Mouse (Mus musculus): ENCODE results near the gene Slc35b3.

Gene Slc35b3

GRCm38 (mm10) chr13:38938433-38938832 is 22.2 kb downstream of the Slc35b3 start:
- DNase-seq (ENCODE audit: low read depth, low spot score) = no peak

GRCm38 (mm10) chr13:38936860-38937471 is 23.7 kb downstream of the Slc35b3 start:
- no peak for DNase-seq (ENCODE audit: low read depth, low spot score)

- no peak for DNase-seq (ENCODE audit: low read depth, low spot score)
Measured at GRCm38 (mm10) chr13:38935856-38936446, 24.7 kb downstream of the Slc35b3 start.

- no peak for DNase-seq (ENCODE audit: low read depth, low spot score)
Measured at GRCm38 (mm10) chr13:38929843-38930578, 30.7 kb downstream of the Slc35b3 start.

DNA sequence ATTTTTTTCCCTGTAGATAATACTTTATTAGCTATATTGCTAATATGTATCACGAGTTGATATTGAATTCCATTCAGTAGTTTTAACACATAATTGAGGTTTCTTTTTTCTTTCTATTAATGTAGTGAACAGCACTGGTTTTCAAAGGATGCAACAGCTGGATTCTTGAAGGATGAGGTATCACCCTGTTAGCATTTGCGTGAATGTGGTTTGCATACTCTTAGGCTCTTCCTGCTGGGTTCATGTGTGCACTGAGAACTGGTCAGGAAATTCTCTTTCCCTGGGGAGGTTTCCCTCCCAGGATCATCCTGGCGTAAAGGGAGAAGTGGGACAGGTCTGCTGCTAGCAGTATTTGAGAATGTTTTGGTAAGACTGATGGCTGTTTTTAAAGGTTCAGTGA is 38.0 kb downstream of the Slc35b3 start:
- no peak for DNase-seq (ENCODE audit: low read depth, low spot score)

DNA sequence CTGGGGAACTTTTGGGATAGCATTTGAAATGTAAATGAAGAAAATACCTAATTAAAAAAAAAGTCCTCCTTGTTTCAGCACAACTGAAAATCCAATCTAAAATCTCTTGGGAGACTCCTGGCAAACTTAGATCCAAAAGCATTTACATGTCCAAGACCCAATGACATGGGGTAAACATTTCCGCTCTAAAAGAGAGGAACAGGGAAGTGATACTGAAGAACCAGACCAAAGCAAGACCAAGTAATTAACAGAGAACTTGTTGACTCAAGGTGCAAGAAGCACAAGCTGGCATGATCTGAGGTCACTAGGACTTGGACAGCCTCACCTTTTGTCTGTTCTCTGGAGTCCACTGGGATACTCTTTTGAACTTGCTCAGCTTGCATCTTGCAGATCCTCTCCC is 39.4 kb downstream of the Slc35b3 start:
- no peak for DNase-seq (ENCODE audit: low read depth, low spot score)

DNA sequence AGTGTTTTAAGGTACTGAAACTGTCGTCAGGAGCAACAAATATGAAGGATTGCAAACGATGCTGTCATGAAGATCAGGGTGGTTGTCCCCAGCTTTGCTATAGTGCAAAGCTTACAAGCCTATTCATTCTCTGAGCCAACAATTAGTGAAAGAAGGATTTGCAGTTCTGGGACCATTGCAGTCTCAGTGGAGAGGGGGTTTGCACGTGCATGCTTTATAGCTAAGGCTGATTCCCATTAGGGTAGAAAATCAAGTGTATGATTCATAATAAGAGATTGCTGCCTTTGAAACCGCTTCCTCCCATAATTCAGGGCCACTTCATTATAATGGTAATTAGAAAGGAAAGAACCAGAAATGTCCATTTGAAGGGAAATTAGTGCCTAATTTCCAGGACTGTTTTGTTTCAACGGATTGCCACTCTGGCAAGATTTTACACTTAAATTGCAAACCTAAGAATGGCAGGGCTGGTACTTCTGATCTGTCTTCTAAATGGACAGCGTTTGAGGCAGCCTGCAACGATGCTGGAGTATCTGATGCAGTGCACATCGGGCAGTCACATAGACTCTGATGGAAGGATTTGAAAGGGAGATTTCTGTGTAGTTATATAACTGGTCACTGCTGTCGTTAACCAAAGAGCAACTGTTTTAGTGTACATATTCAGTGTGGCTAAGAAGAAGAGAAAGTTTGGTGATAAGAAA is 42.3 kb downstream of the Slc35b3 start:
- DNase-seq (ENCODE audit: low read depth, low spot score) = no peak

DNA sequence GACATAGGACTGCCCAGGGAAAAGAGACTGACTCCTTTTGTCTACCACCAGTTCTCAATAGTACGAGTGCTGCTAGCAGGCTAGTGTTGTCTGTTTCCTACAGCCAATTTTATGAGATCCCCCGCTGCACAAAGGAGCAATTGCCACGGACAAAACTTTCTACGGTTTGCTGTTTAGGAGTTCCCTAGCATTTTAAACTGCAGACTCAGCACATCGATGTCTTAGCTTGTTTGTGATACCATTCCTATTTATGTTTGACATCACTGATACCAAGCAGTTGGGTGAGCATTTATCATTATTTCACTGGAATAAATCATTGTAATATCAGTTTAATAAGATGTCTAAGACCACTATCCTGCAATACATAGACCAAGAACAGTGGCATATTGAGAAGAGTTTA is 43.1 kb downstream of the Slc35b3 start:
- no peak for DNase-seq (ENCODE audit: low read depth, low spot score)

DNA sequence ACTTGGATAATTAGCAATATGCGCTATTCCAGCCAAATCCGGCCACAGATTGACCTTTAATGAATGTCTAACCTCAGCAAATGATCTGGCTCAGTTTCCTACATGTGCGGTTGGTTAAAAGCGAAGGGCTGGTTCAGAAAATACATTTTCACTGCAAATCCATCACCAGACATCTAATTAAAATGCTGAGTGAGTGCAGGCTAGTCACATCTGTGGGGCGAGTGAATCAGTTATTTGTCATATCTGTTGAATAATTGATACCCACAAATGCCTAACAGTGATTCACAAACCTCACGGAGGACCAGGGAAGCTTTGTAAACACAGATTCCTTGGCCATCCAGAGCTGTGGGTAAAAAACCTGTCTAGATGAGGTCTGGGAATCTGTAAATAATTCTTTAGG is 45.9 kb downstream of the Slc35b3 start:
- no peak for DNase-seq (ENCODE audit: low read depth, low spot score)

- DNase-seq (ENCODE audit: low read depth, low spot score) = no peak
Measured at GRCm38 (mm10) chr13:38892364-38892763, 68.3 kb downstream of the Slc35b3 start.

Measured in telencephalon, adult 2 months (tissue).